Mouse (Mus musculus) thymus, adult 2 months (tissue): ENCODE data around the gene Wdr83os. TPM values are rescaled to one million over a fixed set of nuclear protein-coding genes. Genes with fewer than 3 reads are reported as not detected.

ENCODE experiments used
- DNase-seq: peaks from one replicate; pipeline ENCODE4 v3.0.0; 2021
- H3K27ac ChIP-seq: fragments of 200-500 bp; 2 replicates; pipeline ENCODE4 v1.5.1; 2012; ENCODE audit warnings: low read length, control low read depth; ENCODE audit not compliant: control insufficient read depth, insufficient read depth
- H3K27me3 ChIP-seq: fragments of 200-500 bp; 2 replicates; pipeline ENCODE4 v1.6.1; 2012; ENCODE audit warnings: mild to moderate bottlenecking, low read length, moderate library complexity, mixed read lengths; ENCODE audit not compliant: control insufficient read depth, insufficient read depth
- H3K36me3 ChIP-seq: fragments of 200-500 bp; 2 replicates; pipeline ENCODE4 v1.6.1; 2012; ENCODE audit warnings: mild to moderate bottlenecking, low read length, moderate library complexity; ENCODE audit not compliant: control insufficient read depth, insufficient read depth
- H3K4me1 ChIP-seq: fragments of 200-500 bp; replicated peaks from 2 replicates; pipeline ENCODE4 v1.6.1; 2012; ENCODE audit warnings: low read length; ENCODE audit not compliant: control insufficient read depth, insufficient read depth
- H3K4me3 ChIP-seq: fragments of 200-500 bp; 2 replicates; pipeline ENCODE4 v1.5.1; 2012; ENCODE audit warnings: mild to moderate bottlenecking, low read length, control low read depth, moderate library complexity; ENCODE audit not compliant: control insufficient read depth, insufficient read depth
- CTCF ChIP-seq: fragments of 200-500 bp; IDR thresholded peaks from 2 replicates; pipeline ENCODE4 v1.5.1; 2012; ENCODE audit warnings: mild to moderate bottlenecking, control low read depth, low read length, moderate library complexity, borderline replicate concordance; ENCODE audit not compliant: control insufficient read depth, poor library complexity, insufficient read depth; ENCODE audit errors: extremely low read depth
- POLR2A ChIP-seq: fragments of 200-500 bp; IDR thresholded peaks from 2 replicates; pipeline ENCODE4 v1.6.1; 2012; ENCODE audit warnings: mild to moderate bottlenecking, low read length, control low read depth, moderate library complexity; ENCODE audit not compliant: control insufficient read depth, poor library complexity, insufficient read depth; ENCODE audit errors: extremely low read depth
- WGBS: fragments of 180-500 bp; shearing (Covaris S2); methylation state at CpG from one replicate; pipeline ENCODE4 v1.1.7; 2018; 5-methylcytosine and 5-hydroxymethylcytosine counted together
- polyA plus RNA-seq: library from polyadenylated mRNA; depleted of rRNA; stranded (reverse); fragments of >200 nt; gene quantifications from 2 replicates; pipeline ENCODE4 v1.2.3, GENCODE M21; 2012; rRNA removed

Wdr83os gene
- 123 and 141 TPM in 2 replicates for polyA plus RNA-seq

GRCm38 (mm10) chr8:85080532-85081215 is at the start of gene Wdr83os:
Gene Wdr83os, plus strand, starts transcription at chr8:85080740.
- Histone ChIP-seq H3K27me3 (no peaks in the 10 kb centered on the region), H3K36me3 (0 out of 2 replicates have a peak, but pooled peaks cover 4% of the 10 kb centered on the region), H3K4me1 (peaks cover 28% of the 10 kb centered on the region), H3K4me3 (peak within 1 kb of the TSS; percentile 98), H3K27ac (peak within 1 kb of the TSS; percentile 68)
- WGBS = under 1% methylated on average over 30 of the region's 30 CpGs
- TF ChIP-seq CTCF (no peak), POLR2A (no peak)
- peak; percentile 40 for DNase-seq

- Histone ChIP-seq H3K4me1 (peaks cover 14% of the 10 kb centered on the region), H3K27ac (no peak overlapping the region)
Observed at GRCm38 (mm10) chr8:85032622-85033311, 47.8 kb upstream of the Wdr83os start.

GRCm38 (mm10) chr8:85033867-85034266 is 46.7 kb upstream of the Wdr83os start:
- WGBS = 91% methylated on average over 1 of the region's 1 CpGs
- H3K36me3 ChIP-seq = peaks cover 29% of the 10 kb centered on the region
- no peak overlapping the region for H3K4me3 ChIP-seq
- peaks cover 8% of the 10 kb centered on the region for H3K4me1 ChIP-seq
- no peak for TF ChIP-seq POLR2A
- TF ChIP-seq CTCF = no peak
- no peak overlapping the region for H3K27ac ChIP-seq
- H3K27me3 ChIP-seq = no peaks in the 10 kb centered on the region
- DNase-seq = no peak

More at GRCm38 (mm10) chr8:85032622-85033311, 47.8 kb upstream of the Wdr83os start:
- no peak for DNase-seq
- Histone ChIP-seq H3K4me3 (no peak overlapping the region), H3K36me3 (peaks cover 29% of the 10 kb centered on the region), H3K27me3 (no peaks in the 10 kb centered on the region)
- WGBS = 93% methylated on average over 4 of the region's 4 CpGs
- no peak for TF ChIP-seq CTCF
- TF ChIP-seq POLR2A = no peak

- WGBS = 2% methylated on average over 13 of the region's 13 CpGs
- Histone ChIP-seq H3K27ac (no peak overlapping the region), H3K27me3 (no peaks in the 10 kb centered on the region), H3K36me3 (peaks cover 25% of the 10 kb centered on the region), H3K4me1 (peaks cover 8% of the 10 kb centered on the region), H3K4me3 (no peak overlapping the region; the same call in 1 of the 2 replicates)
- DNase-seq = peak; percentile 78
- TF ChIP-seq CTCF (no peak), POLR2A (no peak)
Observed at GRCm38 (mm10) chr8:85034764-85035163, 45.8 kb upstream of the Wdr83os start.

- Histone ChIP-seq H3K27ac (no peak overlapping the region; the same call in 1 of the 2 replicates), H3K4me1 (peaks cover 8% of the 10 kb centered on the region), H3K27me3 (no peaks in the 10 kb centered on the region), H3K36me3 (peaks cover 20% of the 10 kb centered on the region), H3K4me3 (peak overlapping the region; percentile 83; the same call in 1 of the 2 replicates)
- WGBS = 4% methylated on average over 12 of the region's 12 CpGs
- no peak for DNase-seq
- TF ChIP-seq POLR2A = no peak
- TF ChIP-seq CTCF = no peak
Observed at GRCm38 (mm10) chr8:85035165-85035727, 45.3 kb upstream of the Wdr83os start.

GRCm38 (mm10) chr8:85035728-85036310 is 44.7 kb upstream of the Wdr83os start:
- H3K27ac ChIP-seq = peak overlapping the region; percentile 90
- H3K4me1 ChIP-seq = peaks cover 8% of the 10 kb centered on the region
- peak overlapping the region; percentile 83 for H3K4me3 ChIP-seq
- peaks cover 20% of the 10 kb centered on the region for H3K36me3 ChIP-seq
- 0% methylated on average over 15 of the region's 15 CpGs for WGBS
- no peaks in the 10 kb centered on the region for H3K27me3 ChIP-seq
- DNase-seq = peak; percentile 35
- TF ChIP-seq CTCF (no peak), POLR2A (no peak)
